Mouse (Mus musculus) macrophage (primary cell): ENCODE data around the gene Sh3glb2. TPM values are rescaled to one million over a fixed set of nuclear protein-coding genes. Genes with fewer than 3 reads are reported as not detected.

Source experiments
- H3K27ac ChIP-seq: fragments of 350-480 bp; formaldehyde crosslinking; 2 replicates; pipeline ENCODE4 v1.9.0; 2021
- H3K36me3 ChIP-seq: fragments of 350-480 bp; formaldehyde crosslinking; 2 replicates; pipeline ENCODE4 v1.9.0; 2021; ENCODE audit errors: inconsistent target
- H3K4me3 ChIP-seq: fragments of 350-480 bp; formaldehyde crosslinking; 2 replicates; pipeline ENCODE4 v1.9.0; 2021; ENCODE audit errors: inconsistent target
- H3K79me2 ChIP-seq: fragments of 350-480 bp; formaldehyde crosslinking; 2 replicates; pipeline ENCODE4 v1.9.0; 2021; ENCODE audit errors: inconsistent target
- WGBS: methylation state at CpG from one replicate; pipeline ENCODE4 v1.1.7; 2026; ENCODE audit warnings: inconsistent platforms; ENCODE audit not compliant: missing documents; 5-methylcytosine and 5-hydroxymethylcytosine counted together
- polyA plus RNA-seq: library from polyadenylated mRNA; stranded (reverse); fragments of 250-400 nt; gene quantifications from 3 replicates; pipeline ENCODE4 v1.2.4, GENCODE M21; 2018; ENCODE audit warnings: inconsistent platforms

The Sh3glb2 gene
- polyA plus RNA-seq, 1 experiment from 2014 or later: 24.8 TPM

- Histone ChIP-seq H3K4me3 (no peak overlapping the region), H3K79me2 (no peaks in the 10 kb centered on the region), H3K27ac (no peak overlapping the region), H3K36me3 (peaks cover 83% of the 10 kb centered on the region)
- 93% methylated on average over 3 of the region's 3 CpGs for WGBS
These were observed 17.1 kb downstream of the Sh3glb2 start for GRCm38 (mm10) chr2:30342061-30342460.

DNA sequence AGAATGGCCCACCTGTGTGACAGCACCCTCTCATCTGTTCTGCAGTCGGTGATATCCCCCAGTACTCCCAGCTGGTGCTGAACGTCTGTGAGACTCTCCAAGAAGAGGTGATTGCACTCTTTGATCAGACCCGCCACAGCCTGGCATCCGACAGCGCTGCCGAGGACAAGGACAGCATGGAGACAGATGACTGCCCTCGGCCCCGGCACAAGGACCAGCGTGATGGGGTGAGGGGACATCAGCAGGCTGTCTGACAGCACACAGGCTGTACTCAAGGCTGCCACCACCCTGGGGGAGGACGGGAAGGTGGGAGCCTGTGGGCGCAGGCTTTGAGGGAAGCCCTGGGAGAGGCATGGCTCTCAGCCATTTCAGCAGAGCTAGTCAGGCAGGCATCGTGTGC is 22.0 kb downstream of the Sh3glb2 start:
- H3K4me3 ChIP-seq: no peak overlapping the region
- no peak overlapping the region for H3K27ac ChIP-seq
- peaks cover 85% of the 10 kb centered on the region for H3K36me3 ChIP-seq
- WGBS: 92% methylated on average over 12 of the region's 12 CpGs
- H3K79me2 ChIP-seq: no peaks in the 10 kb centered on the region

DNA sequence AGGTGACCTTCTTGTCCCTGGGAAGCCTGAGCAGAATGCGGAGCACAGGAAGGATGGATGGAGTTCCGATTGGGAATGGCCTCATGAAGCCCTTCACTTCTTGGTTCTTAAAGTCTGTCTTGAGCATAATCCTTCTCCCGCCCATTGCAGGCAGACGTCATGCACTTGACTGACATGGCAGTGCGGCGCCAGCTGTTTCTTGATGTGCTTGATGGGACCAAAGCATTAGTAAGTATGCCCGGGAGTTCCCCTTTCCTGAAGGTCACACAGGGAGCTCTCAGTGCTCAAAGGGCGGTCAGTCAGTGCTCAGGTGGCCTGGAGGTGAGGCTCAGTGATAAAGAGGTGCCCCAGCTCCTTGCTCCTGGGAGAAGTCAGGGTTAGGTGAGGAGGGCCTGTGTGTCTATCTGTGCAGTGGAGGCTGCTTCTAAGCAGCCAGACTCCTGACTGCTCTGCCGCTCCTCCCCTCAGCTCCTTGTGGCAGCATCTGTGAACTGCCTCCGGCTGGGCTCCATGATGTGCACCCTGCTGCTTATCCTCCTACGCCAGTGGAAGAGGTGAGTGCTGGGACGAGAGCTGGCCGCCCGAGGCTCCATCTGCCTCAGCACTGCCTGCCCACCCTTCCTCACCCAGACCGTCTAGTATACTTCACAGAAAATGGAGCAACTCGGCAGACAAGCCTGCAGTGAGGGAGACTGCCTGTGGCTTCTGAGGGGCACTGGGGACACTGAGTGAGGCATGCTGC is 22.8 kb downstream of the Sh3glb2 start:
- H3K4me3 ChIP-seq: no peak overlapping the region
- 92% methylated on average over 16 of the region's 16 CpGs for WGBS
- H3K79me2 ChIP-seq: no peaks in the 10 kb centered on the region
- H3K36me3 ChIP-seq: peaks cover 84% of the 10 kb centered on the region
- H3K27ac ChIP-seq: no peak overlapping the region

GRCm38 (mm10) chr2:30335324-30335723 is 23.8 kb downstream of the Sh3glb2 start:
- H3K27ac ChIP-seq: no peak overlapping the region
- WGBS: 100% methylated on average over 2 of the region's 2 CpGs
- H3K36me3 ChIP-seq: peaks cover 82% of the 10 kb centered on the region
- H3K79me2 ChIP-seq: no peaks in the 10 kb centered on the region
- H3K4me3 ChIP-seq: no peak overlapping the region

GRCm38 (mm10) chr2:30328791-30329190 is 30.3 kb downstream of the Sh3glb2 start:
- 69% methylated on average over 3 of the region's 3 CpGs for WGBS
- Histone ChIP-seq H3K36me3 (peaks cover 87% of the 10 kb centered on the region), H3K4me3 (no peak overlapping the region), H3K79me2 (no peaks in the 10 kb centered on the region), H3K27ac (no peak overlapping the region)

DNA sequence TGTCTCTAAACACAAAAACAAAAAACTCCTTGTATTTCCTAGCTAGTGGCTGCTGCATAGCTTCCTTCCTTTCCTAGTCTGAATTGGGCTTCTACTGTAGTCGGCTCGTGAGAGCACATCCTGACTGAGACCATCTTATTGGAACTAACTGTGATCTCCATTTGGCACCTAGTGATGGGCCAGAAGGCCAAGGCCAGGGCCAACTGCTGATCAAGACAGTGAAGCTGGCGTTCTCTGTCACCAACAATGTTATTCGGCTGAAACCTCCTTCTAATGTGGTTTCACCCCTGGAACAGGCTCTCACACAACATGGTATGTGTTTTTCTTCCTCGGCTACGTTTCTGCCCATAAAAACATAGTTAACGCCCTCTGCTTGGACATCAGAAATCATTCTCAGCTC is 31.9 kb downstream of the Sh3glb2 start:
- Histone ChIP-seq H3K27ac (no peak overlapping the region), H3K4me3 (no peak overlapping the region), H3K79me2 (no peaks in the 10 kb centered on the region), H3K36me3 (peaks cover 86% of the 10 kb centered on the region)
- 92% methylated on average over 7 of the region's 7 CpGs for WGBS

DNA sequence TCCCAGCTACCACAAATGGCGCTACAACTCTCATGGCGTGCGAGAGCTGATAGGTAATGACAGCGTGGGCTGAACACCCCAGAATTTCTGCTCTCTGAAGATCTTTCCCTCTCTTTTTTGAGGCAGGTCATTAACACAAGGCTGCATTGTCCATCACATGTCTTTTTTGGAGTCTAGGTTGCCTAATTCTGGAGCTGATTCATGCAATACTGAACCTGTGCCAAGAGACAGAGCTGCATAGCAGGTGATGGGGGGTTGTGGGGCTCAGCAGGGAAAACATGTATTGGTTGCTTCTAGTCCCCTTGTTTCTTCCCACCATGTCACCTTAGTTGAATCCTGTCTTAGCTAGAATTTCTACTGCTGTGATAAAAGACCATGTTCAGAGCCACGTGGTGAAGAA is 33.8 kb downstream of the Sh3glb2 start:
- Histone ChIP-seq H3K4me3 (no peak overlapping the region), H3K27ac (no peak overlapping the region), H3K36me3 (peaks cover 81% of the 10 kb centered on the region), H3K79me2 (no peaks in the 10 kb centered on the region)
- WGBS: 98% methylated on average over 5 of the region's 5 CpGs

- Histone ChIP-seq H3K36me3 (peaks cover 69% of the 10 kb centered on the region), H3K79me2 (no peaks in the 10 kb centered on the region), H3K4me3 (no peak overlapping the region), H3K27ac (no peak overlapping the region)
- WGBS: 96% methylated on average over 6 of the region's 7 CpGs
These were observed 36.0 kb downstream of the Sh3glb2 start for GRCm38 (mm10) chr2:30323111-30323510.

DNA sequence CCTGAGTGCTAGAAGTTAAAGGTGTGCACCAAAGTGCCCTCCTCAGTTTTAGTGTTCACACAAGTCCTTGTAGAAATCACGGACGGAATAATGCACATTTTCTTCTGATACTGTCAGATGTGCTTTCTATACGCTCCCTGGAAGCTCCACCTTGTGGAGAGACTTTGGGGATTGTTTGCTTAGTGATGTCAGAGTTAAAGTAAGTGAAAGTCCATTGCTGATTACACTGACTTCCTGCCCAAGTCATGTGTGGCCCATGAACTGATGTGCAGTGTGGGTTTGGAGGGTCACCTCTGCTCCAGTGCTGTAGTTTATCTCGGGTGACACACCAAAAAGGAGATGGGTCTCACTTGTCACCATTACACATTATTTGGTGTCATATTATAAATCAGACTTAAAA is 39.9 kb downstream of the Sh3glb2 start:
- no peak overlapping the region for H3K27ac ChIP-seq
- no peaks in the 10 kb centered on the region for H3K79me2 ChIP-seq
- no peak overlapping the region for H3K4me3 ChIP-seq
- peaks cover 71% of the 10 kb centered on the region for H3K36me3 ChIP-seq
- WGBS: 98% methylated on average over 4 of the region's 4 CpGs

- H3K36me3 ChIP-seq: peaks cover 64% of the 10 kb centered on the region
- no peak overlapping the region for H3K27ac ChIP-seq
- no peaks in the 10 kb centered on the region for H3K79me2 ChIP-seq
- no peak overlapping the region for H3K4me3 ChIP-seq
- WGBS: 92% methylated on average over 5 of the region's 5 CpGs
These were observed 42.2 kb downstream of the Sh3glb2 start for GRCm38 (mm10) chr2:30316955-30317354.

DNA sequence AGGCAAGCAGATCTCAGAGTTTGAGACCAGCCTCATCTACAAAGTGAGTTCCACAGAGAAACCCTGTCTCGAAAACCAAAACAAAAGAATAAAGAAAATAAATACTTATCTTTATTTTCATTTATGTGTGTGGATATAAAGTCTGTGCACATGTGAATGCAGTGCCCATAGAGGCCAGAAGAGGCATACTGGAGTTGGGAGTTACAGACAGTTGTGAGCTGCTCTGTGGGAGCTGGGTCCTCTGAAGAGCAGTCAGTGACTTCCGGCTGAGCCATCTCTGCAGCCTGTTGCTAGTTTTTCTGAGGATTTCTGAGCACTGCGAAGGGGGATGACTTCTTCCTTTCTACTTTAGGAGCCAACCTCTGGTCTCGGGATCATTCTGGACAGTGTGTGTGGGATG is 43.0 kb downstream of the Sh3glb2 start:
- Histone ChIP-seq H3K4me3 (no peak overlapping the region), H3K79me2 (no peaks in the 10 kb centered on the region), H3K36me3 (peaks cover 60% of the 10 kb centered on the region), H3K27ac (no peak overlapping the region)
- WGBS: 96% methylated on average over 4 of the region's 4 CpGs

- peaks cover 81% of the 10 kb centered on the region for H3K36me3 ChIP-seq
- 95% methylated on average over 2 of the region's 2 CpGs for WGBS
- no peaks in the 10 kb centered on the region for H3K79me2 ChIP-seq
- no peak overlapping the region for H3K4me3 ChIP-seq
- H3K27ac ChIP-seq: no peak overlapping the region
These were observed 47.7 kb downstream of the Sh3glb2 start for GRCm38 (mm10) chr2:30311481-30311880.

DNA sequence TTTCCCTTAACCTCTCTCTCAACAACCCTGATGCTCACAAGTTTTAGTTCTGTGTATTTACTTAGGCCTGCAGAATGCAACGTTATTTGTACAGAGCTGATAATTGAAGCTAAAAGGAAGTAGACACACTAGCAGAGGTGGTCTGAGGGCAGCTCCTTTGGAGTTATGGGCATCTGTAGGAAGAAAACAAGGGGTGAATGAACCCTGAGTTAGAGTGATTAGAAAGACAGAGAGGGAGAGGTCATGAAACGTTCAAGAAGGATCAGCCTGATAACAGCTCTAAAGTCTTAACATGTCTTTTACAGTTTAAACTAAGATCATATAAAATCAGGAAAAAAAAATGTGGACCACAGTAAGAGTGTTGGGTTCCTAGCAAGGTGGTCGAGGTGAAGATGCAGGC is 49.8 kb downstream of the Sh3glb2 start:
- Histone ChIP-seq H3K4me3 (no peak overlapping the region), H3K79me2 (no peaks in the 10 kb centered on the region), H3K27ac (no peak overlapping the region), H3K36me3 (peaks cover 84% of the 10 kb centered on the region)
- WGBS: 90% methylated on average over 3 of the region's 3 CpGs

- 70% methylated on average over 7 of the region's 7 CpGs for WGBS
- Histone ChIP-seq H3K4me3 (no peak overlapping the region), H3K79me2 (no peaks in the 10 kb centered on the region), H3K36me3 (peaks cover 90% of the 10 kb centered on the region), H3K27ac (no peak overlapping the region)
These were observed 53.0 kb downstream of the Sh3glb2 start for GRCm38 (mm10) chr2:30306087-30306486.

DNA sequence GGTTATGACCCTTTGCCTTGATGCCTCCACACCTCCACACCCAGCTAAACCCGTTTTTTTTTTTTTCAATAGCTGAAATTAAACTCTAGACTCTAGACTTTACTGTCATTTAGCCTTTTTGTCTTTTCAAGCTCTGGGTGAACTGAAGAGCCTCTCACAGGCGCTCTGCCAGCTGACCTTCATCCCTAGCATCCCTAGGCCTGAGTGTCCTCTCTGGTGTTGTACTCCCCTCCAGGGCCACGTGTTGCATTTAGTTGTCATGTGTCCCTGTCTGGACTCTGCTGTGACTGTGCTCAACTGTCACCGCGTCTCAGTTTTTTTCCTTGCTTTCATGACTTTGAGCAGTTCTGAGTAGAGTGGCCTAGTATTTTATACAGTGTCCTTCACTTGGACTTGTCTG is 59.2 kb downstream of the Sh3glb2 start:
- H3K27ac ChIP-seq: no peak overlapping the region
- H3K4me3 ChIP-seq: no peak overlapping the region
- H3K79me2 ChIP-seq: peaks cover 7% of the 10 kb centered on the region; the same call in 1 of the 2 replicates
- 92% methylated on average over 5 of the region's 5 CpGs for WGBS
- peaks cover 57% of the 10 kb centered on the region for H3K36me3 ChIP-seq

- no peak overlapping the region for H3K27ac ChIP-seq
- 97% methylated on average over 3 of the region's 3 CpGs for WGBS
- peaks cover 52% of the 10 kb centered on the region for H3K36me3 ChIP-seq
- no peak overlapping the region for H3K4me3 ChIP-seq
- H3K79me2 ChIP-seq: peaks cover 11% of the 10 kb centered on the region; the same call in 1 of the 2 replicates
These were observed 59.6 kb downstream of the Sh3glb2 start for GRCm38 (mm10) chr2:30299525-30299924.
